Mouse (Mus musculus): Measurements from ENCODE around the gene Tia1. TPM values are rescaled to one million over a fixed set of nuclear protein-coding genes. Genes with fewer than 3 reads are reported as not detected.
A peak's percentile ranks its signal among the peaks of the same experiment; 100 is the strongest.

Tia1 gene
- polyA plus RNA-seq, 1 experiment from 2014 or later: 235 TPM

GRCm38 (mm10) chr6:86481871-86482270 lies 77.9 kb downstream of the Tia1 start:
- 95% methylated on average over 5 of the region's 5 CpGs for WGBS
- Histone ChIP-seq H3K27me3 (ENCODE audit: low read depth, poor library complexity, severe bottlenecking) (no peaks in the 10 kb centered on the region), H3K36me3 (no peaks in the 10 kb centered on the region), H3K27ac (peak overlapping the region; percentile 42; the same call in 1 of the 2 replicates), H3K4me1 (peaks cover 40% of the 10 kb centered on the region), H3K9me3 (replicated peaks) (no peaks in the 10 kb centered on the region), H3K4me3 (no peak overlapping the region)
- DNase-seq (ENCODE audit: low spot score): no peak

Other genes starting within 250 kb of the Tia1 start
- gene Tgfa, start 209.0 kb upstream of the Tia1 start, polyA plus RNA-seq (2016; fragmentation: Nextera tagmentation; extraction: Ambion mirVana): 0.43 and 1.1 TPM in 2 replicates
- gene Fam136a, start 38.6 kb upstream of the Tia1 start, polyA plus RNA-seq (2016; fragmentation: Nextera tagmentation; extraction: Ambion mirVana): 189 and 214 TPM in 2 replicates
- 932 and 987 TPM in 2 replicates for gene Snrpg, start 32.9 kb upstream of the Tia1 start, polyA plus RNA-seq (2016; fragmentation: Nextera tagmentation; extraction: Ambion mirVana)
- gene Pcyox1, start 7.1 kb upstream of the Tia1 start, polyA plus RNA-seq (2016; fragmentation: Nextera tagmentation; extraction: Ambion mirVana): 50.6 and 59.5 TPM in 2 replicates
- not detected in 2 replicates for gene Gm44790, start 22.4 kb downstream of the Tia1 start, polyA plus RNA-seq (2016; fragmentation: Nextera tagmentation; extraction: Ambion mirVana)
- gene C87436, start 34.2 kb downstream of the Tia1 start, polyA plus RNA-seq (2016; fragmentation: Nextera tagmentation; extraction: Ambion mirVana): 23.9 and 25.2 TPM in 2 replicates
- gene Pcbp1, start 122.1 kb downstream of the Tia1 start, polyA plus RNA-seq (2016; fragmentation: Nextera tagmentation; extraction: Ambion mirVana): 562 and 618 TPM in 2 replicates
- gene Asprv1, start 223.9 kb downstream of the Tia1 start, polyA plus RNA-seq (2016; fragmentation: Nextera tagmentation; extraction: Ambion mirVana): 0.87 and 1.6 TPM in 2 replicates